Mouse (Mus musculus) CH12.LX (cell line): ENCODE measurements at regions not wholly inside any gene's neighbourhood (a gene's known extent, or its start where the extent isn't known, plus 50 kb on each side); places are given as distances from the start of the nearest gene placed in this dataset.
A peak's percentile ranks its signal among the peaks of the same experiment; 100 is the strongest.

Experiments used
- DNase-seq: peaks from one replicate; pipeline ENCODE4 v3.0.0-alpha.2; 2013; ENCODE audit errors: extremely low read depth
- H3K27ac ChIP-seq: 2 replicates; pipeline ENCODE4 v1.5.1; 2012; ENCODE audit warnings: low read depth, mild to moderate bottlenecking, control low read depth, moderate library complexity; ENCODE audit not compliant: insufficient read depth
- H3K27me3 ChIP-seq: replicated peaks from 2 replicates; pipeline ENCODE3; 2012; ENCODE audit warnings: inconsistent platforms
- H3K36me3 ChIP-seq, 2 experiments: replicated peaks in 1 of 2; 2 replicates each; pipeline versions ENCODE3 to v1.6.1; 2012; ENCODE audit warnings: inconsistent platforms in 1 of 2, low read length in 1 of 2, mild to moderate bottlenecking in 1 of 2, mixed read lengths in 1 of 2, moderate library complexity in 1 of 2; ENCODE audit not compliant: control insufficient read depth in 1 of 2, insufficient read depth in 1 of 2
- H3K4me1 ChIP-seq, 2 experiments: 2 replicates each; pipeline ENCODE4 v1.6.1; 2012; ENCODE audit warnings: inconsistent platforms in 1 of 2, moderate library complexity in 1 of 2; ENCODE audit not compliant: insufficient read depth in 2 of 2, control insufficient read depth in 1 of 2
- H3K4me2 ChIP-seq: 2 replicates; pipeline ENCODE4 v1.6.1; 2012; ENCODE audit warnings: low read depth, mild to moderate bottlenecking, control low read depth; ENCODE audit not compliant: poor library complexity, insufficient read depth, severe bottlenecking
- H3K4me3 ChIP-seq, 3 experiments: fragments of 150-350 bp in 1 of 3; sonication (generic) in 1 of 3; replicated peaks in 1 of 3; 2 replicates each; pipeline versions ENCODE3 to v1.5.1; 2011 to 2012; ENCODE audit warnings: low read depth in 2 of 3, low read length in 2 of 3, mild to moderate bottlenecking in 2 of 3, moderate library complexity in 2 of 3, control low read depth in 1 of 3, improper control_type of control experiment in 1 of 3, inconsistent platforms in 1 of 3, mixed read lengths in 1 of 3; ENCODE audit not compliant: poor library complexity in 1 of 3
- H3K79me2 ChIP-seq: replicated peaks from 2 replicates; pipeline ENCODE4 v1.6.1; 2012; ENCODE audit warnings: mild to moderate bottlenecking, moderate library complexity; ENCODE audit not compliant: control insufficient read depth, poor library complexity, insufficient read depth, severe bottlenecking; ENCODE audit errors: extremely low read depth
- H3K9ac ChIP-seq: 2 replicates; pipeline ENCODE4 v1.6.1; 2012; ENCODE audit warnings: low read depth, mild to moderate bottlenecking, control low read depth, moderate library complexity; ENCODE audit not compliant: insufficient read depth
- H3K9me3 ChIP-seq: replicated peaks from 2 replicates; pipeline ENCODE3; 2012; ENCODE audit warnings: low read length, inconsistent platforms, mixed read lengths
- CTCF ChIP-seq, 2 experiments: IDR thresholded peaks in 1 of 2; conservative IDR thresholded peaks in 1 of 2; 2 replicates each; pipeline ENCODE4 v1.5.1; 2011 to 2012; ENCODE audit warnings: low read depth in 2 of 2, low read length in 2 of 2, improper control_type of control experiment in 1 of 2, inconsistent platforms in 1 of 2, mild to moderate bottlenecking in 1 of 2, moderate library complexity in 1 of 2
- HCFC1 ChIP-seq: IDR thresholded peaks from 2 replicates; pipeline ENCODE4 v1.6.1; 2012; ENCODE audit warnings: low read depth, mild to moderate bottlenecking, inconsistent platforms, low read length, improper control_type of control experiment
- IRF4 ChIP-seq: IDR thresholded peaks from 2 replicates; pipeline ENCODE4 v1.6.1; 2014; ENCODE audit warnings: low read depth, mild to moderate bottlenecking, inconsistent platforms, low read length, improper control_type of control experiment
- JUN ChIP-seq: IDR thresholded peaks from 2 replicates; pipeline ENCODE4 v1.6.1; 2011; ENCODE audit warnings: low read depth, mild to moderate bottlenecking, low read length, improper control_type of control experiment, moderate library complexity; ENCODE audit not compliant: insufficient read depth
- KAT2A ChIP-seq: IDR thresholded peaks from 2 replicates; pipeline ENCODE4 v1.6.1; 2012; ENCODE audit warnings: low read length, improper control_type of control experiment, inconsistent platforms; ENCODE audit not compliant: insufficient replicate concordance
- MAFK ChIP-seq: IDR thresholded peaks from 2 replicates; pipeline ENCODE4 v1.6.1; 2011; ENCODE audit warnings: low read length, improper control_type of control experiment; ENCODE audit not compliant: insufficient replicate concordance
- MAX ChIP-seq: IDR thresholded peaks from 2 replicates; pipeline ENCODE4 v1.6.1; 2011; ENCODE audit warnings: low read length, improper control_type of control experiment
- MAZ ChIP-seq: IDR thresholded peaks from 2 replicates; pipeline ENCODE4 v1.6.1; 2012; ENCODE audit warnings: low read depth, mild to moderate bottlenecking, inconsistent platforms, low read length, improper control_type of control experiment, moderate library complexity
- NELFE ChIP-seq: IDR thresholded peaks from 2 replicates; pipeline ENCODE4 v1.6.1; 2011; ENCODE audit warnings: low read depth, low read length, improper control_type of control experiment
- NRF1 ChIP-seq: IDR thresholded peaks from 2 replicates; pipeline ENCODE4 v1.6.1; 2014; ENCODE audit warnings: low read depth, mild to moderate bottlenecking, inconsistent platforms, low read length, improper control_type of control experiment, moderate library complexity
- PAX5 ChIP-seq: IDR thresholded peaks from 2 replicates; pipeline ENCODE4 v1.6.1; 2012; ENCODE audit warnings: low read length, inconsistent platforms, mixed read lengths
- RAD21 ChIP-seq: IDR thresholded peaks from 2 replicates; pipeline ENCODE4 v1.6.1; 2011; ENCODE audit warnings: low read depth, mild to moderate bottlenecking, low read length, improper control_type of control experiment, moderate library complexity
- SMC3 ChIP-seq: IDR thresholded peaks from 2 replicates; pipeline ENCODE4 v1.6.1; 2011; ENCODE audit warnings: low read depth, low read length, improper control_type of control experiment
- TCF12 ChIP-seq: IDR thresholded peaks from 2 replicates; pipeline ENCODE4 v1.6.1; 2014; ENCODE audit warnings: low read depth, mild to moderate bottlenecking, inconsistent platforms, low read length, improper control_type of control experiment
- ZKSCAN1 ChIP-seq: IDR thresholded peaks from 2 replicates; pipeline ENCODE4 v1.6.1; 2012; ENCODE audit warnings: low read depth, inconsistent platforms, low read length, improper control_type of control experiment, borderline replicate concordance
- ZNF384 ChIP-seq: IDR thresholded peaks from 2 replicates; pipeline ENCODE4 v1.6.1; 2012; ENCODE audit warnings: low read depth, low read length, improper control_type of control experiment, inconsistent platforms
- dilution Hi-C: fragments of 300-500 bp; cut with MboI; formaldehyde crosslinking; loops from 2 replicates; pipeline ENCODE4 v1.14.3; 2020; ENCODE audit warnings: low sequenced_read_pairs; ENCODE audit not compliant: extremely low pct_unique_long_range_greater_than_20kb, extremely low pct_ligation_motif_present
- in situ Hi-C: fragments of 300-500 bp; cut with MboI; formaldehyde crosslinking; loops from 3 replicates; pipeline ENCODE4 v1.14.3; 2019; ENCODE audit warnings: low sequenced_read_pairs, low pct_ligation_motif_present, low pct_unique_long_range_greater_than_20kb, mixed read lengths

DNA sequence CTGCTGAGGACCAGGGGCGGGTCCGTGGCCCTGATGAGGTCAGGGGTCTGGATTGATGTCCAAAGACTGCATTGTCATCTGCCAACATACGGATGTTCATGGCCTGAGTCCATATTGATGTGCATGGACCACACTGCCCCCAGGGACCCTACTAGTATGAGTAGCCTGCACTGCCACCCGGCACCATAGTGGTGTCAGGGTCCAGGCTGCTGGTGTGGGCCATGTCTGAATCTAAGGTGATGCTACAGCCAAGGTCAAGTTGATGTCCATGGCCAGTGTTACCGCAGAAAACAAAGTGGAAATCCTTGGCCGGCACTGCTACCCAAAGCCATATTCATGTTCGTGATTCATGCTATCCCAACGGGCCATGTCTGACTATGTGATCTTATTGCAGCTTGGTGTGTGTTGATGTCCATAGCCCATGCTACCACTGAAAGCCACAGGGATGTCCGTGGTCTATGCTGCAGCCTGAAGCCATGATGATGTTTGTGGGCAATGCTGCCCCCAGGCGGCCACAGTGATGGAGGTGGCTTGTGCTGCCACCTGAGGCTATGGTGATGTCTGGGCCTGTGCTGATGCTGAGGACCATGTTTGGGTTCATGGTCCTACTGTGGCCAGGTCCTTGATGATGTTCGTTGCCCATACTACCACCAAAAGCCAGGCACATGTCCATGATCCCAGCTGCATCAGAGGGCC, 130.5 kb downstream of the Iqub start:
- dilution Hi-C loops: no loop called here
- H3K4me1 ChIP-seq: no peaks in the 10 kb centered on the region
- TF ChIP-seq TCF12: 0 out of 2 replicates have a peak, but pooled peaks have one; percentile 14
- no peak for TF ChIP-seq JUN
- no peak for TF ChIP-seq KAT2A
- peak; percentile 68 for TF ChIP-seq RAD21
- TF ChIP-seq MAFK: no peak
- TF ChIP-seq CTCF (conservative IDR thresholded peaks at IDR 0.05 in 1 of 2, IDR thresholded peaks at IDR 0.05 in 1 of 2; ENCODE audit: low read depth in 2 of 2, low read length in 2 of 2): peak in 1 of 2 experiments; percentile 75; a peak in 2 of 4 replicates
- no peak for TF ChIP-seq ZNF384
- peak; percentile 59 for TF ChIP-seq SMC3
- no peak for TF ChIP-seq MAX
- TF ChIP-seq HCFC1: no peak
- TF ChIP-seq, all 38 proteins: peak for 4
- Histone ChIP-seq H3K9me3 (no peaks in the 10 kb centered on the region), H3K36me3 (no peaks in the 10 kb centered on the region), H3K4me2 (no peak overlapping the region), H3K27me3 (no peaks in the 10 kb centered on the region), H3K79me2 (no peaks in the 10 kb centered on the region), H3K9ac (no peak overlapping the region), H3K27ac (no peak overlapping the region), H3K4me3 (no peak overlapping the region)
- DNase-seq: peak; percentile 50
- in situ Hi-C loops: no loop called here

DNA sequence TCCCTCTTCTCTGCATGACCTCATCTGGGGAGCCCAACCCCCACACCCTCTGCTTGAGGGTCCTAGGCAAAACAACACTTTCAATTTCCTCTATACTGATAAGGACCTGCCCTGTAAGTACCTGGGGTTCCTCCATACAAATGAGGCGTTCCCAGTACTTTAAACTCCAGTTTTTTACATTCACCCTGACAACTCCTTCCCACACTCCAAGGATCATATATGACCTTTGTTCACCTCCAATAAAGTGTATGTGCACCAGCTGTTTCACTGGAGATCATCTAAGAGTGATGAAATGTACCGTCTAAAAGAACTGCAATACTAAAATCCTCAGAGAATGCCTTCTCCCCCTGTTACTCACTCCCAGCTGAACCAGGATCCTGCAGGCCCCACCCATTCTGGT, 135.0 kb downstream of the Iqub start:
- Histone ChIP-seq H3K36me3 (no peaks in the 10 kb centered on the region), H3K4me3 (no peak overlapping the region), H3K27ac (no peak overlapping the region), H3K9ac (no peak overlapping the region), H3K27me3 (no peaks in the 10 kb centered on the region), H3K4me1 (no peaks in the 10 kb centered on the region), H3K79me2 (no peaks in the 10 kb centered on the region), H3K9me3 (no peaks in the 10 kb centered on the region), H3K4me2 (no peak overlapping the region)
- in situ Hi-C loops (no loop called here), dilution Hi-C loops (no loop called here)
- DNase-seq: no peak
- TF ChIP-seq ZKSCAN1 (no peak), NELFE (no peak), MAZ (no peak), PAX5 (no peak), NRF1 (no peak), IRF4 (no peak)
